Mouse (Mus musculus) c-Kit-negative CD71-positive TER-119-positive erythroid progenitor cells, embryonic 14.5 days (primary cell): Measurements from ENCODE around the gene Arhgap29.

Source experiments
- DNase-seq: peaks from one replicate; pipeline ENCODE4 v3.0.0-alpha.2; 2013; ENCODE audit warnings: low read depth, low spot score

Arhgap29 gene

GRCm38 (mm10) chr3:122064556-122065410 is 112.4 kb downstream of the Arhgap29 start:
- no peak for DNase-seq
